Mouse (Mus musculus): ENCODE measurements around the gene Mpp6.
A peak's percentile ranks its signal among the peaks of the same experiment; 100 is the strongest.

Gene Mpp6

GRCm38 (mm10) chr6:50225232-50225631, 115.2 kb downstream of the Mpp6 start:
- no peak for DNase-seq (ENCODE audit: low read depth, low spot score)

GRCm38 (mm10) chr6:50228180-50228579, 118.1 kb downstream of the Mpp6 start:
- no peak for DNase-seq (ENCODE audit: low read depth, low spot score)

GRCm38 (mm10) chr6:50231288-50231687, 121.2 kb downstream of the Mpp6 start:
- DNase-seq (ENCODE audit: low read depth, low spot score), result no peak

GRCm38 (mm10) chr6:50232984-50233383, 122.9 kb downstream of the Mpp6 start:
- peak; percentile 10 for DNase-seq (ENCODE audit: low read depth, low spot score)

GRCm38 (mm10) chr6:50237963-50238362, 127.9 kb downstream of the Mpp6 start:
- DNase-seq (ENCODE audit: low read depth, low spot score), result no peak

- no peak for DNase-seq (ENCODE audit: low read depth, low spot score)
Measured at GRCm38 (mm10) chr6:50239902-50240301, 129.9 kb downstream of the Mpp6 start.

- no peak for DNase-seq (ENCODE audit: low read depth, low spot score)
Measured at GRCm38 (mm10) chr6:50240437-50240836, 130.4 kb downstream of the Mpp6 start.

GRCm38 (mm10) chr6:50244126-50244525, 134.1 kb downstream of the Mpp6 start:
- no peak for DNase-seq (ENCODE audit: low read depth, low spot score)

- DNase-seq (ENCODE audit: low read depth, low spot score), result no peak
Measured at GRCm38 (mm10) chr6:50244967-50245366, 134.9 kb downstream of the Mpp6 start.

GRCm38 (mm10) chr6:50247356-50247755, 137.3 kb downstream of the Mpp6 start:
- DNase-seq (ENCODE audit: low read depth, low spot score), result no peak

- no peak for DNase-seq (ENCODE audit: low read depth, low spot score)
Measured at GRCm38 (mm10) chr6:50247791-50248190, 137.8 kb downstream of the Mpp6 start.
